Mouse (Mus musculus) T-cell, adult 2 months (primary cell): Measurements from ENCODE around the gene Tubb4b.

Experiments used
- DNase-seq: peaks from one replicate; pipeline ENCODE4 v3.0.0; 2022; ENCODE audit warnings: low spot score

The Tubb4b gene

GRCm38 (mm10) chr2:25224766-25225752 is 557 bp upstream of the Tubb4b start:
- peak; percentile 99 for DNase-seq

- DNase-seq = no peak
Measured at GRCm38 (mm10) chr2:25223681-25224491, 616 bp downstream of the Tubb4b start.

GRCm38 (mm10) chr2:25221331-25221772 is 3.1 kb downstream of the Tubb4b start:
- DNase-seq = no peak

GRCm38 (mm10) chr2:25218445-25218844 is 6.1 kb downstream of the Tubb4b start, which contains the start of gene Fam166a:
Gene Fam166a (plus strand): TSS chr2:25218745.
- no peak for DNase-seq

- DNase-seq = no peak
Measured at GRCm38 (mm10) chr2:25217666-25218065, 6.8 kb downstream of the Tubb4b start.

GRCm38 (mm10) chr2:25214444-25214843 is 10.1 kb downstream of the Tubb4b start, which contains the start of gene Stpg3:
Gene Stpg3 (minus strand): TSS chr2:25214637.
- no peak for DNase-seq

- DNase-seq = no peak
Measured at GRCm38 (mm10) chr2:25213266-25213865, 11.1 kb downstream of the Tubb4b start.

GRCm38 (mm10) chr2:25211121-25211670 is 13.3 kb downstream of the Tubb4b start, which contains the start of gene Nelfb:
Gene Nelfb (minus strand): TSS chr2:25211489.
- DNase-seq = peak; percentile 86

- no peak for DNase-seq
Measured at GRCm38 (mm10) chr2:25210686-25211085, 13.8 kb downstream of the Tubb4b start.

- no peak for DNase-seq
Measured at GRCm38 (mm10) chr2:25207593-25207992, 16.9 kb downstream of the Tubb4b start.

GRCm38 (mm10) chr2:25203631-25204214 is 20.8 kb downstream of the Tubb4b start:
- DNase-seq = no peak

GRCm38 (mm10) chr2:25200631-25201030 is 23.9 kb downstream of the Tubb4b start:
- no peak for DNase-seq

GRCm38 (mm10) chr2:25197946-25198345 is 26.6 kb downstream of the Tubb4b start:
- DNase-seq = no peak

GRCm38 (mm10) chr2:25197191-25197590 is 27.3 kb downstream of the Tubb4b start:
- DNase-seq = no peak

- peak; percentile 79 for DNase-seq
Measured at GRCm38 (mm10) chr2:25196172-25196954, 28.1 kb downstream of the Tubb4b start, which contains the start of gene Tor4a. Gene Tor4a (minus strand): TSS chr2:25196886.

GRCm38 (mm10) chr2:25195211-25196156 is 29.0 kb downstream of the Tubb4b start:
- peak; percentile 59 for DNase-seq

- DNase-seq = peak; percentile 49
Measured at GRCm38 (mm10) chr2:25194486-25195171, 29.9 kb downstream of the Tubb4b start.

GRCm38 (mm10) chr2:25194006-25194405 is 30.5 kb downstream of the Tubb4b start:
- no peak for DNase-seq
